Comparison of ENCODE assay signal across 11 mouse cellular contexts in genomic region chr11:116446308-116446887, GRCm38 (mm10). TPM values are rescaled to one million over a fixed set of nuclear protein-coding genes. Genes with fewer than 3 reads are reported as not detected.
DNase-seq lines count a peak whose midpoint lies in the region; ATAC-seq and TF ChIP-seq lines count a peak whose summit lies in the region.
"Had no signal": no experiment of that assay in that cellular context is flagged by ENCODE, and none has a peak within 500 bp of the region (broad histone marks: within the 10 kb centered on the region; RNA-seq: fewer than 3 reads in every experiment).

No protein-coding gene starts in this region.

- H3K4me1 ChIP-seq in heart, embryonic 13.5 days = peaks cover 9% of the 10 kb centered on the region
- H3K4me1 ChIP-seq in E14TG2a.4 (replicated peaks; ENCODE audit: low read depth, low read length) = peaks cover 65% of the 10 kb centered on the region
- no peaks in the 10 kb centered on the region for H3K4me1 ChIP-seq in forebrain, embryonic 14.5 days (ENCODE audit: control insufficient read depth, insufficient read depth, low read length)
- peaks cover 8% of the 10 kb centered on the region for H3K4me1 ChIP-seq in limb, embryonic 15.5 days

- H3K9me3 ChIP-seq in heart, embryonic 13.5 days = peaks cover 10% of the 10 kb centered on the region; the same call in 1 of the 2 replicates
- peaks cover 15% of the 10 kb centered on the region for H3K9me3 ChIP-seq in E14TG2a.4 (ENCODE audit: low read length)
- no peaks in the 10 kb centered on the region for H3K9me3 ChIP-seq in forebrain, embryonic 14.5 days (replicated peaks; ENCODE audit: control insufficient read depth, low read length)
- no peaks in the 10 kb centered on the region for H3K9me3 ChIP-seq in limb, embryonic 15.5 days
- H3K9me3 ChIP-seq: midbrain, embryonic 12.5 days had no signal

- DNase-seq in heart, adult 18-20 months = no peak
- DNase-seq in forebrain, embryonic 14.5 days (ENCODE audit: low spot score) = no peak
- no peak for DNase-seq in spleen, postnatal 10 days (ENCODE audit: low spot score in 2 of 2)
- no peak for DNase-seq in adipocyte (ENCODE audit: low spot score)
- DNase-seq in gastrocnemius, postnatal 4 days (ENCODE audit: low spot score in 2 of 2) = no peak

- H3K36me3 ChIP-seq in heart, embryonic 13.5 days = no peaks in the 10 kb centered on the region
- peaks cover 6% of the 10 kb centered on the region; the same call in 1 of the 2 replicates for H3K36me3 ChIP-seq in E14TG2a.4 (ENCODE audit: insufficient read depth, low read length)
- no peaks in the 10 kb centered on the region for H3K36me3 ChIP-seq in forebrain, embryonic 14.5 days (ENCODE audit: control insufficient read depth, insufficient read depth, low read length)
- H3K36me3 ChIP-seq in limb, embryonic 15.5 days = no peaks in the 10 kb centered on the region
- H3K36me3 ChIP-seq: midbrain, embryonic 12.5 days had no signal

- no peak for TF ChIP-seq CTCF in E14TG2a.4 (conservative IDR thresholded peaks at IDR 0.05; ENCODE audit: low read length)

- H3K4me3 ChIP-seq in heart, embryonic 13.5 days = no peak overlapping the region
- H3K4me3 ChIP-seq in E14TG2a.4 (replicated peaks; ENCODE audit: low read length) = peak overlapping the region; percentile 70
- H3K4me3 ChIP-seq in forebrain, embryonic 14.5 days (ENCODE audit: low read depth, low read length) = no peak overlapping the region
- no peak overlapping the region for H3K4me3 ChIP-seq in limb, embryonic 15.5 days
- H3K4me3 ChIP-seq: midbrain, embryonic 12.5 days had no signal

- H3K27me3 ChIP-seq in heart, embryonic 13.5 days (replicated peaks) = peaks cover 30% of the 10 kb centered on the region
- H3K27me3 ChIP-seq in E14TG2a.4 (ENCODE audit: insufficient read depth, low read length) = peaks cover 31% of the 10 kb centered on the region
- H3K27me3 ChIP-seq in forebrain, embryonic 14.5 days (replicated peaks; ENCODE audit: control insufficient read depth, insufficient read depth, low read length) = peaks cover 10% of the 10 kb centered on the region
- H3K27me3 ChIP-seq in limb, embryonic 15.5 days = peaks cover 24% of the 10 kb centered on the region

- no peak overlapping the region for H3K4me2 ChIP-seq in heart, embryonic 13.5 days
- no peak overlapping the region for H3K4me2 ChIP-seq in forebrain, embryonic 14.5 days (ENCODE audit: low read length)
- H3K4me2 ChIP-seq in limb, embryonic 15.5 days = peak overlapping the region; percentile 34
- H3K4me2 ChIP-seq: midbrain, embryonic 12.5 days had no signal

- 9% methylated on average over 19 of the region's 19 CpGs for WGBS in heart, embryonic 13.5 days
- 14% methylated on average over 19 of the region's 19 CpGs for WGBS in forebrain, embryonic 14.5 days
- 12% methylated on average over 19 of the region's 19 CpGs for WGBS in limb, embryonic 15.5 days

- no peak for ATAC-seq in heart, embryonic 13.5 days (ENCODE audit: extremely low read depth, insufficient number of reproducible peaks, low FRiP score, low TSS enrichment)
- ATAC-seq in forebrain, embryonic 14.5 days = peak; percentile 18; the same call in 1 of the 2 replicates
- ATAC-seq in limb, embryonic 15.5 days (ENCODE audit: insufficient number of reproducible peaks, low FRiP score, low TSS enrichment, low read depth) = no peak

- H3K27ac ChIP-seq in heart, embryonic 13.5 days (replicated peaks) = no peak overlapping the region
- H3K27ac ChIP-seq in forebrain, embryonic 14.5 days (ENCODE audit: low read depth, low read length) = no peak overlapping the region
- H3K27ac ChIP-seq in limb, embryonic 15.5 days = no peak overlapping the region
- H3K27ac ChIP-seq: midbrain, embryonic 12.5 days had no signal

- peak overlapping the region; percentile 56 for H3K9ac ChIP-seq in heart, embryonic 13.5 days
- no peak overlapping the region; the same call in 1 of the 2 replicates for H3K9ac ChIP-seq in forebrain, embryonic 14.5 days (ENCODE audit: low read length)
- no peak overlapping the region for H3K9ac ChIP-seq in limb, embryonic 15.5 days

RNA-seq across cellular contexts. Expression of gene Ubald2, which starts 12.5 kb away (rescaled TPM):
- 31.0 and 32.3 TPM in 2 replicates for polyA plus RNA-seq in heart, embryonic 13.5 days (2015; fragmentation: Nextera tagmentation; extraction: Ambion mirVana)
- 10 to 100 TPM; 32.0 to 33.3 TPM for total RNA-seq in heart, adult 18-20 months (2021)
- polyA plus RNA-seq in forebrain, embryonic 14.5 days (2014; fragmentation: Nextera tagmentation; extraction: Ambion mirVana) = 95.5 and 100 TPM in 2 replicates
- 25.9 and 26.6 TPM in 2 replicates for polyA plus RNA-seq in limb, embryonic 15.5 days (2015; fragmentation: Nextera tagmentation; extraction: Ambion mirVana)
- 10 to 100 TPM; 44.6 to 45.1 TPM for total RNA-seq in gastrocnemius, postnatal 4 days (2021)

RNA-seq across cellular contexts. Expression of gene Qrich2, which starts 19.6 kb away (rescaled TPM):
- polyA plus RNA-seq in heart, embryonic 13.5 days (2015; fragmentation: Nextera tagmentation; extraction: Ambion mirVana) = not detected in 2 replicates
- total RNA-seq in heart, adult 18-20 months (2021) = under 1 TPM in 1 of 2 experiments, not detected in 1; 0.05 TPM
- not detected in 2 replicates for polyA plus RNA-seq in forebrain, embryonic 14.5 days (2014; fragmentation: Nextera tagmentation; extraction: Ambion mirVana)
- 0.09 and 0.15 TPM in 2 replicates for polyA plus RNA-seq in limb, embryonic 15.5 days (2015; fragmentation: Nextera tagmentation; extraction: Ambion mirVana)
- under 1 TPM; 0.02 to 0.10 TPM for total RNA-seq in gastrocnemius, postnatal 4 days (2021)
- total RNA-seq: heart, postnatal 14 days had no signal
- polyA plus RNA-seq: activated CD4-positive, CD25-positive, alpha-beta regulatory T cell, adult 4 months; midbrain, embryonic 12.5 days had no signal

RNA-seq across cellular contexts. Expression of gene Rnf157, which starts 33.6 kb away (rescaled TPM):
- polyA plus RNA-seq in heart, embryonic 13.5 days (2015; fragmentation: Nextera tagmentation; extraction: Ambion mirVana) = 4.0 and 6.1 TPM in 2 replicates
- total RNA-seq in heart, adult 18-20 months (2021) = 1 to 10 TPM; 5.8 to 7.2 TPM
- polyA plus RNA-seq in forebrain, embryonic 14.5 days (2014; fragmentation: Nextera tagmentation; extraction: Ambion mirVana) = 16.3 and 21.5 TPM in 2 replicates
- polyA plus RNA-seq in limb, embryonic 15.5 days (2015; fragmentation: Nextera tagmentation; extraction: Ambion mirVana) = 9.9 and 12.3 TPM in 2 replicates
- total RNA-seq in gastrocnemius, postnatal 4 days (2021) = 10 to 100 TPM; 32.8 to 37.3 TPM

RNA-seq across cellular contexts. Expression of gene Prpsap1, which starts 47.6 kb away (rescaled TPM):
- polyA plus RNA-seq in heart, embryonic 13.5 days (2015; fragmentation: Nextera tagmentation; extraction: Ambion mirVana) = 90.2 and 102 TPM in 2 replicates
- total RNA-seq in heart, adult 18-20 months (2021) = 10 to 100 TPM; 25.1 to 29.4 TPM
- polyA plus RNA-seq in forebrain, embryonic 14.5 days (2014; fragmentation: Nextera tagmentation; extraction: Ambion mirVana) = 138 and 153 TPM in 2 replicates
- 134 and 138 TPM in 2 replicates for polyA plus RNA-seq in limb, embryonic 15.5 days (2015; fragmentation: Nextera tagmentation; extraction: Ambion mirVana)
- total RNA-seq in gastrocnemius, postnatal 4 days (2021) = 10 to 100 TPM; 43.3 to 49.6 TPM
